Mouse (Mus musculus) embryonic fibroblast, embryonic 13.5 days (primary cell): ENCODE measurements around the gene Mfsd9.

Source experiments
- CTCF ChIP-seq: IDR thresholded peaks from 2 replicates; pipeline ENCODE4 v1.5.1; 2011; ENCODE audit warnings: mild to moderate bottlenecking, control low read depth, low read length, moderate library complexity, borderline replicate concordance; ENCODE audit not compliant: insufficient read depth
- POLR2A ChIP-seq: IDR thresholded peaks from 2 replicates; pipeline ENCODE4 v1.6.1; 2011; ENCODE audit warnings: low read depth, mild to moderate bottlenecking, control low read depth, low read length, moderate library complexity

GRCm38 (mm10) chr1:40765521-40765920, 25.0 kb downstream of the Mfsd9 start:
- no peak for TF ChIP-seq CTCF
- TF ChIP-seq POLR2A, result no peak
